ENCODE assay signal across 30 mouse cellular contexts in the genomic region with DNA sequence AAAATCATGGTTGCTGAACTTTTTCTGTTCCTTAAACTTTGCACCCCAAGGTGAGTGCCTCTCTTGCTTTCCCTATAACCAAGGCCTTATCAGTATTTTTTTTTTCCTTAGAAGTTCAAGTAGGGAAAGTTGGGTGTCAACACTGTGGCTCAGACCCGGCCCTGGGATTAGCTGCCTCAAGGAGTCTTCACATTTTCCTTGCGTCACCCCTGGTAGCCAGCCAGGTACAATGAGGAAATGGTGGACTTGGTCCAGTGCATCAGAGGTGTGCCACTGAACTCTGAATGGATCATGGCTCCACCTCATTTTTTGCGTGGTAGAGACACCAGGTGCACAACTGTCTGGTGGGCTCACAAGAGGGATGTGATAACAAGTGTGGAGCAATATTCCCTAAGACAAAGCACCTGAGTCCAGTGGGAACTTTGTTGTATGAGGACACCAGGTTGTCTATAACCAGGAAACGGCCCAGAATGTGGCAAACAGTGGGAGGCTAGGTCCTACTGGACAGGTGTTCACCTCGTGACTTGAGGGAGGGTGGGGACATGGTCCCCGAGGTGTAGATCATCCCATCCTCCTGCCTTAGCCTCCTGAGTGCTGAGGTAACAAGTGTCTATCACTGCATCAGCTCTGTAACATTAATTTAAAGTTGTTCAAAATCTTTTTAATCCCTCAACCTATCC. TPM values are rescaled to one million over a fixed set of nuclear protein-coding genes. Genes with fewer than 3 reads are reported as not detected.
A peak's percentile ranks its signal among the peaks of the same experiment; 100 is the strongest.
DNase-seq lines count a peak whose midpoint lies in the region; ATAC-seq and TF ChIP-seq lines count a peak whose summit lies in the region.
"Had no signal": no experiment of that assay in that cellular context is flagged by ENCODE, and none has a peak within 500 bp of the region (broad histone marks: within the 10 kb centered on the region; RNA-seq: fewer than 3 reads in every experiment).

No protein-coding gene starts in this region.

- H3K27me3 ChIP-seq in midbrain, embryonic 11.5 days (ENCODE audit: control insufficient read depth, insufficient read depth, low read length): no peaks in the 10 kb centered on the region
- H3K27me3 ChIP-seq in midbrain, embryonic 14.5 days (ENCODE audit: control insufficient read depth, insufficient read depth, low read length): no peaks in the 10 kb centered on the region
- no peaks in the 10 kb centered on the region for H3K27me3 ChIP-seq in forebrain, embryonic 15.5 days
- H3K27me3 ChIP-seq: embryonic facial prominence, embryonic 12.5 days; heart, embryonic 12.5 days; limb, embryonic 13.5 days; neural tube, embryonic 13.5 days; Patski; stomach, embryonic 15.5 days had no signal

- H3K4me3 ChIP-seq in midbrain, embryonic 11.5 days (ENCODE audit: low read depth, low read length): no peak overlapping the region
- H3K4me3 ChIP-seq in midbrain, embryonic 14.5 days (replicated peaks; ENCODE audit: low read depth, low read length): no peak overlapping the region
- H3K4me3 ChIP-seq in lung, adult 2 months (replicated peaks; ENCODE audit: extremely low read depth, low read depth, low read length): no peak overlapping the region
- no peak overlapping the region for H3K4me3 ChIP-seq in forebrain, embryonic 15.5 days
- H3K4me3 ChIP-seq: embryonic facial prominence, embryonic 12.5 days; forebrain, embryonic 10.5 days; heart, embryonic 12.5 days; limb, embryonic 13.5 days; myocyte; neural tube, embryonic 13.5 days; stomach, embryonic 15.5 days had no signal

- H3K4me2 ChIP-seq in midbrain, embryonic 11.5 days: no peak overlapping the region
- no peak overlapping the region for H3K4me2 ChIP-seq in midbrain, embryonic 14.5 days (ENCODE audit: low read length)
- H3K4me2 ChIP-seq in forebrain, embryonic 15.5 days (replicated peaks): no peak overlapping the region
- H3K4me2 ChIP-seq: embryonic facial prominence, embryonic 12.5 days; heart, embryonic 12.5 days; hindbrain, embryonic 14.5 days; limb, embryonic 13.5 days; liver, embryonic 11.5 days; neural tube, embryonic 13.5 days; stomach, embryonic 15.5 days had no signal

- no peaks in the 10 kb centered on the region for H3K4me1 ChIP-seq in midbrain, embryonic 11.5 days (ENCODE audit: control insufficient read depth, insufficient read depth, low read length)
- no peaks in the 10 kb centered on the region for H3K4me1 ChIP-seq in midbrain, embryonic 14.5 days (ENCODE audit: control insufficient read depth, insufficient read depth, low read length)
- H3K4me1 ChIP-seq in lung, adult 2 months (ENCODE audit: control insufficient read depth, insufficient read depth, low read length): 0 out of 2 replicates have a peak, but pooled peaks cover 3% of the 10 kb centered on the region
- H3K4me1 ChIP-seq in forebrain, embryonic 15.5 days: no peaks in the 10 kb centered on the region
- H3K4me1 ChIP-seq: forebrain, embryonic 10.5 days; neural tube, embryonic 13.5 days; stomach, embryonic 15.5 days had no signal

- TF ChIP-seq CTCF in lung, adult 2 months (IDR thresholded peaks at IDR 0.05; ENCODE audit: insufficient read depth, low read length): no peak

- no peaks in the 10 kb centered on the region for H3K36me3 ChIP-seq in midbrain, embryonic 11.5 days (ENCODE audit: control insufficient read depth, insufficient read depth, low read length)
- H3K36me3 ChIP-seq in midbrain, embryonic 14.5 days (ENCODE audit: control insufficient read depth, insufficient read depth, low read length): no peaks in the 10 kb centered on the region
- no peaks in the 10 kb centered on the region for H3K36me3 ChIP-seq in forebrain, embryonic 15.5 days
- H3K36me3 ChIP-seq: embryonic facial prominence, embryonic 12.5 days; forebrain, embryonic 10.5 days; heart, embryonic 12.5 days; limb, embryonic 13.5 days; neural tube, embryonic 13.5 days; stomach, embryonic 15.5 days had no signal

- no peak for TF ChIP-seq POLR2A in lung, adult 2 months (IDR thresholded peaks at IDR 0.05; ENCODE audit: borderline replicate concordance, extremely low read depth, low read depth, low read length)

- H3K9ac ChIP-seq in midbrain, embryonic 11.5 days (ENCODE audit: low read length): no peak overlapping the region
- no peak overlapping the region for H3K9ac ChIP-seq in midbrain, embryonic 14.5 days (replicated peaks; ENCODE audit: low read length)
- no peak overlapping the region for H3K9ac ChIP-seq in forebrain, embryonic 15.5 days (replicated peaks)
- H3K9ac ChIP-seq: embryonic facial prominence, embryonic 12.5 days; heart, embryonic 12.5 days; hindbrain, embryonic 14.5 days; limb, embryonic 13.5 days; neural tube, embryonic 13.5 days; stomach, embryonic 15.5 days had no signal

- WGBS in midbrain, embryonic 11.5 days: 86% methylated on average over 6 of the region's 6 CpGs
- 86% methylated on average over 6 of the region's 6 CpGs for WGBS in midbrain, embryonic 14.5 days
- WGBS in lung, adult 2 months: 69% methylated on average over 6 of the region's 6 CpGs
- 84% methylated on average over 6 of the region's 6 CpGs for WGBS in forebrain, embryonic 15.5 days

- ATAC-seq in midbrain, embryonic 11.5 days (ENCODE audit: low FRiP score): no peak
- no peak for ATAC-seq in midbrain, embryonic 14.5 days (ENCODE audit: low FRiP score, low TSS enrichment)
- no peak for ATAC-seq in forebrain, embryonic 15.5 days (replicated peaks)
- ATAC-seq: forebrain, embryonic 16.5 days; Patski had no signal

- peak; percentile 67 for DNase-seq in midbrain, embryonic 11.5 days (ENCODE audit: low spot score, missing footprints)
- DNase-seq in midbrain, embryonic 14.5 days: no peak
- peak; percentile 71 for DNase-seq in lung, adult 2 months
- peak; percentile 84 for DNase-seq in lung, postnatal 25 days (ENCODE audit: low spot score)
- DNase-seq in kidney, postnatal 10 days: no peak
- no peak for DNase-seq in neural tube, embryonic 10.5 days (ENCODE audit: extremely low spot score, low spot score)
- DNase-seq in heart, adult 8-10 months (ENCODE audit: low spot score): no peak
- DNase-seq: adrenal gland, postnatal 25 days; cerebellum, adult 11-12 months; cerebellum, adult 9-11 months; embryo, embryonic 11 days; gastrocnemius, postnatal 10 days; heart, postnatal 4 days; kidney, adult 2 months; layer of hippocampus, adult 9-11 months; thymus, postnatal 14 days had no signal

- H3K27ac ChIP-seq in midbrain, embryonic 11.5 days (ENCODE audit: low read depth, low read length): no peak overlapping the region
- no peak overlapping the region for H3K27ac ChIP-seq in midbrain, embryonic 14.5 days (replicated peaks; ENCODE audit: low read depth, low read length)
- no peak overlapping the region for H3K27ac ChIP-seq in forebrain, embryonic 15.5 days (replicated peaks)
- H3K27ac ChIP-seq: embryonic facial prominence, embryonic 12.5 days; forebrain, embryonic 10.5 days; hindbrain, embryonic 14.5 days; kidney, postnatal 0 days; limb, embryonic 13.5 days; neural tube, embryonic 13.5 days; stomach, embryonic 15.5 days had no signal

- H3K9me3 ChIP-seq in midbrain, embryonic 11.5 days (ENCODE audit: control insufficient read depth, low read length): no peaks in the 10 kb centered on the region
- H3K9me3 ChIP-seq in midbrain, embryonic 14.5 days (ENCODE audit: control insufficient read depth, low read length): no peaks in the 10 kb centered on the region
- H3K9me3 ChIP-seq in forebrain, embryonic 15.5 days: no peaks in the 10 kb centered on the region
- H3K9me3 ChIP-seq: embryonic facial prominence, embryonic 12.5 days; forebrain, embryonic 10.5 days; heart, embryonic 12.5 days; limb, embryonic 13.5 days; neural tube, embryonic 13.5 days; stomach, embryonic 15.5 days had no signal

RNA-seq across cellular contexts. Expression of a gene that starts 10.2 kb away (rescaled TPM):
- 0.51 and 0.74 TPM in 2 replicates for polyA plus RNA-seq in midbrain, embryonic 11.5 days (2014; fragmentation: Nextera tagmentation; extraction: Ambion mirVana)
- 10.9 and 11.5 TPM in 2 replicates for polyA plus RNA-seq in midbrain, embryonic 14.5 days (2014; fragmentation: Nextera tagmentation; extraction: Ambion mirVana)
- polyA plus RNA-seq in lung, adult 2 months (2012; rRNA removed): 3.4 and 4.0 TPM in 2 replicates
- 2.7 and 3.9 TPM in 2 replicates for polyA plus RNA-seq in forebrain, embryonic 15.5 days (2015; fragmentation: Nextera tagmentation; extraction: Ambion mirVana)
- 10 to 100 TPM; 11.3 to 17.8 (median 13.3) TPM for total RNA-seq in heart, adult 8-10 months (2022)
- total RNA-seq: MEL had no signal

Comparison
In these comparisons a context has a peak if more than half of its experiments do, and no peak if none do; other contexts are left out.
1. DNase-seq: peak in midbrain, embryonic 11.5 days (single experiment), lung, adult 2 months (single experiment) and lung, postnatal 25 days (single experiment); none in midbrain, embryonic 14.5 days (single experiment), kidney, postnatal 10 days (single experiment), neural tube, embryonic 10.5 days (single experiment) and heart, adult 8-10 months (single experiment).